Mouse (Mus musculus): ENCODE data around the gene Zfp408.
"Not testable (repeated sequence)": the region's sequence is repeated elsewhere in the genome, so short reads cannot be mapped to it uniquely, and the experiment has no call there.

The Zfp408 gene

DNA sequence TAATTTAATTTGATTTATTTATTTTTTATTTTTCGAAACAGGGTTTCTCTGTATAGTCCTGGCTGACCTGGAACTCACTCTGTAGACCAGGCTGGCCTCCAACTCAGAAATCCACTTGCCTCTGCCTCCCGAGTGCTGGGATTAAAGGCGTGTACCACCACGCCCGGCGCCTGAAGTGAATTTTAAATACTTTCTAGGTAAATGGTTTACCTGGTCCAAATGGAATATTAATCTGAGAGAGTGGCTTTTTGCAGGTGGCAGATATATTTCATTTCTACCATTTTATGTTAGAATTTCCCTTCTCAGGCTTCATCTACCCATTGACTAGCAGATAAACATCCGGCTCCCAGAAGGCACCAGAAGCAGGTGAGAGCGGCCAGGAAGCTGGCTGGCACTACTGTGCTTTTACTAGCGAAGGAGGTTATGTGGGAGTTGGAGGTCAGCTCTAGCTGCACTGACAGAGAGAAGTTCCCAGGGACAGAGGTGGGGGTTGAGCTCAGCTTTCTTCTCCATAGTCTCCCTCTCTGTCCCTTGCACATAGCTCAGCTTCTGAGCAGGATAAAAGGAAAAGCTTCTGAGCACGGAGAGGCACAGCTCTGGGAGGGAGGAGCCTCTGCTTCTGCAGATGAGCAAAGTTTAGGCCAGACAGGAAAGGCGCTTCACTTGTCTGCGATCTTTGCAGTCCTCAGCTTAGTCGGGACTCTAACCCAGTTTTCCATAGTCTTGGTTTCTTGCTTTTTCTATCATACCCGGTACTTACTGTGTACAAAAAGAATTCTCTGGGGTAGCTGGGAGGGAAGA lies 2.1 kb upstream of the Zfp408 start:
- DNase-seq (ENCODE audit: low read depth in 2 of 2, low spot score in 2 of 2): no peak

DNA sequence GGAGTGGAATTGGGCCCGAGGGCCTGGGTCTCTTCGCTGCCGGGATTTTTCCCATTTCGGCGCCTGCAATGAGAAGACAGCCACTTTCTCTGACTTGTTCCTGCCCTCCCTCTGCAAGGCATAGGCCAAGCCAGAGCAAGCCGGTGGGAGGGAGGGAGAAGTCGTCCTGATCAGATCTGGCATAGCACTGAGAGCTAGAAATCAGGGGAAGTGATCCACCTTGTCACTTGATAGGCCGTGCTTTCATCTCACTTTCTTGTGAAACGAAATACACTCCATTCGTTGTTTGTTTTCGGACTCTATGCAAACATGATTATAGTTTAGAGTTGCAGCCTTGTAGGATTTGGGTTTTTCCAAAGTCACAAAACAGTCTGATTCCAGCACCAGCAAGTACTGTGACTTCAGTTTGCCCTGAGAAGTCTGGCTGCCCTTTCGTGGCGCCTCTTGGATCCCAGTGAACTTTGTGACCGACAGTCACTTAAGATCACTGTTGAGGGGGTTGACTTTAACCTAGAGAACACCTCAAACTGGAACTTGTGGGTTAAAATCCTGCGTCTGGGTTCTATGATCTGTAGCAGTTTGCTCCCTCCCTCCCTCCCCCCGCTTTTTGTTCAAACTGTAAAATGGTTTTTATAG lies 887 bp upstream of the Zfp408 start:
- no peak for DNase-seq (ENCODE audit: low read depth in 2 of 2, low spot score in 2 of 2)

- DNase-seq (ENCODE audit: low read depth in 2 of 2, low spot score in 2 of 2): no peak
These were observed 439 bp downstream of the Zfp408 start for GRCm38 (mm10) chr2:91649152-91649551.

- DNase-seq (ENCODE audit: low read depth in 2 of 2, low spot score in 2 of 2): peak; percentile 55 to 72
These were observed 2.9 kb downstream of the Zfp408 start for GRCm38 (mm10) chr2:91646733-91647132.

DNA sequence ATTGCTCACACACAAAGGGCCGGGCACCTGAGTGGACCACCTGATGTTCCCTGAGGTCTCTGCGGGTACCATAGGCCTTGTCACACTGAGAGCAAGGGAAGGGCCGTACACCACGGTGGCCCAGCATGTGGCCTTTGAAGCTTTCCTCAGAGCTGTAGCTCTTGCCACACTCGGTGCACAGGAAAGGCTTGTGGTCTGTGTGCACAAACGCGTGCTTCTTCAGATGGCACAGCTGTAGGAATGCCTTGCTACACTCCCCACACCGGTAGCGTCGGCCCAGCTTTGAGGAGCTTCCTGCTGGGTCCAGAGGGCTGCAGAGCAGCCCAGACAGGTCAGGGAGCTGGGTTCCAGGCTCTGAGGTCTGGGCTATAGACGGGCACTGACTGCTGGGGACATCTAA lies 3.8 kb downstream of the Zfp408 start:
- peak; percentile 45 to 48 for DNase-seq (ENCODE audit: low read depth in 2 of 2, low spot score in 2 of 2)

- no peak for DNase-seq (ENCODE audit: low read depth in 2 of 2, low spot score in 2 of 2)
These were observed 4.2 kb downstream of the Zfp408 start for GRCm38 (mm10) chr2:91645354-91645753.

DNA sequence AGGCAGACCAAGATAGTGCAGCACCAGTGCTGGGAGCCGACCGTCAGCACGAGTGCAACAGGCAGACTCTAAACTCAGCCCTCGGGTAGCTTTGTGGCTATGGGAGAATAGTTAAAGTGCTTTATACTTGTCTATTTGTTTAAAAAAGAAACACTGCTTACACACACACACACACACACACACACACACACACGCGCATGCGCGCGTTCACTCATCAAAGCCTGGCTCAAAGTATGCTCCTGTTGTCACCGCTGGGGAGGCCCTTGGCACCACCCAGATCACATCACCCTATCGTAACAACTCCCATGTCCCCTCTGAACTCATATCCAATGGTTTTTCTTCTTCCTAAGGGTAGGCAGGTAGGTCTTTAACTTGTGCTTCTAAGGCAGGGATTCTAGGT lies 5.6 kb downstream of the Zfp408 start:
- DNase-seq (ENCODE audit: low read depth in 2 of 2, low spot score in 2 of 2): no peak

DNA sequence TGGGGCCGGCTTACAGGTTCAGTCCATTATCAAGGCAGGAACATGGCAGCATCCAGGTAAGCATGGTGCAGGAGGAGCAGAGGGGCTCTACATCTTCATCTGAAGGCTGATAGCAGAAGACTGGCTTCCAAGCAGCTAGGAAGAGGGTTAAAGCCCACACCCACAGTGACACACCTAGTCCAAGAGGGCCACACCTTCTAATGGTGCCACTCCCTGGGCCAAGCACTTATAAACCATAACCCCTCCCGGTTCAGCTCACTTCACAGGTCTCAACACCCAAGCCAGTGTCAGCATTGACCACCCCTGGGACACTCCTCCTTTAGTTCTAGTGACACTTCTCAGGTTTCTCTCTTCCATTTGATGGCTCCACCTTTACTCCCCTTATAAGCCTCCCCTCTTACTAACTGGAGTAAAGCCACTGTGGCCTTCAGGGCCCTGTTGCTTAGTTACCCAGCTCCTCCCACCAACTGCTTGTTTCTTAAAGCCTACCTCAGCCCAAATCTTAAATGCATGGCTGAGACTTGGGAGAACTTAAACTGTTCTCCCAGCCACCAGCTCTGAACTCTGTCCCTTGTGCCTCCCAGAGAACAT lies 6.7 kb downstream of the Zfp408 start:
- no peak for DNase-seq (ENCODE audit: low read depth in 2 of 2, low spot score in 2 of 2)

DNA sequence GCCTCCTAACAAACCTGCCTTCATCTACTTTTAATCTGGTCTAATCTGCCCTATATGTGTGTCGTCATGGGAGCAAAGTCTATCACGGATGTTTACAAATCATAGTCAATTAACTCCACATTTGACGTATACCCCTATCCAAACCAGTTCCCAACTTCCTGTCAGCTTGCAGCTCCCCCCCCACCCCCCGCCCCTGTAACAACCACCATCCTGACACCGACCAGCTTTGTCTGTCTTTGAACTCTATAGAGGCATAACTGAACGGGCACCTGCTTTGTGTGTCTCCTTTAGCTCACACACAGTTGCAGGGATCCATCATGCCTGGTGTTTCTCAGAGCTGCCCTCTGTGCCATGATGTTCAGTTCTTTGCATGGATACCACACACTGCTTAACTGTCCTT lies 10.7 kb downstream of the Zfp408 start:
- DNase-seq (ENCODE audit: low read depth in 2 of 2, low spot score in 2 of 2): no peak

DNA sequence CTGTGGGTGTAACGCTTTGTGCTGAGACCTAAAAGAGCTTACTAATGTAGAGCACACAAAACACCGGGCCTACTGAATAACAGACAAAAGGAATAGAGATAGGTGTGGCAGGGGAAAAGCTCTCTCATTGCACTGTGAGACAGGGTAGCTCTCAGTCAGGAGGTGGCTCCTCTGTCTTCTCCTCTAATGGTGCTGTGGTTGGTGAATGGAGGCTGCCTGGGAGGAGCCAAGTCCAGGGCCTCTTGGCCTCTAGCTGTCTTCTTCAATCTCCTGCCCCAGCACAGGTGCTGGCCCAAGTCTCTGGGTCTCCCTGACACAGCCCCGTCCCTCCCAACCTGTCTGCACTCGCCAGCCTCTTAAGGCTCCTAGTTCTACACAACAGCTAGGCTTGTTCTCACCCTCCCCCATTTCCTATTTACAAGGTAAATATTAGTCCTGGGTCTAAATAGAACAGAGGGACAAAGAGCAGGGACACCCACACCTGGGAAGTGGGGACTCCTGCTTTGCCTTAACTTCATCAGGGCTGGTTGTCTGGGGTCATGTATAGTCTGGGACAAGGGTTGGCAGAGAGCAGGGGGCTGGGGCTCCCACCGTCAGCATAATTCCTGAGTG lies 12.8 kb downstream of the Zfp408 start:
- DNase-seq (ENCODE audit: low read depth in 2 of 2, low spot score in 2 of 2): no peak

- DNase-seq (ENCODE audit: low read depth in 2 of 2, low spot score in 2 of 2): no peak
These were observed 13.4 kb downstream of the Zfp408 start, which contains the start of gene F2 for GRCm38 (mm10) chr2:91636229-91636628. Gene F2 (minus strand): TSS chr2:91636414.

DNA sequence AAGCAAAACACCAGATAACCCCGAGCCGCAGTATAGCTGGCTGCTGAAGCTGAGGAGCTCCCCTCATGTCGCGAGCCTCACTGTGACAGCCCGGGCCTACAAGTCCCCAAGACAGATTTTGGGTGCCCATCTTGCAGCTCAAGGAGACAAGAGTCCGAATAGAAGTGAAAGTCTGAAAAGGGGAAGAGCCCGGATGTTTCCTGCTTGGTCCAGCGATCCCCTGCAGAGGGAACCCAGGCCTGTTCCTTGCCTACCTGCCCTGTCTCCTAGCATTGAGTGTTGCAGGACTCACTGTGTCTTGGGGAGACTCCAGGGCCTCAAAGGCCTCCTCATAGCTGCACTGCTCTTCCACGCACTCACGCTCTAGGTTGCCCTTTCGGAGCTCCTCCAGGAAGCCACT lies 14.1 kb downstream of the Zfp408 start:
- no peak for DNase-seq (ENCODE audit: low read depth in 2 of 2, low spot score in 2 of 2)

DNA sequence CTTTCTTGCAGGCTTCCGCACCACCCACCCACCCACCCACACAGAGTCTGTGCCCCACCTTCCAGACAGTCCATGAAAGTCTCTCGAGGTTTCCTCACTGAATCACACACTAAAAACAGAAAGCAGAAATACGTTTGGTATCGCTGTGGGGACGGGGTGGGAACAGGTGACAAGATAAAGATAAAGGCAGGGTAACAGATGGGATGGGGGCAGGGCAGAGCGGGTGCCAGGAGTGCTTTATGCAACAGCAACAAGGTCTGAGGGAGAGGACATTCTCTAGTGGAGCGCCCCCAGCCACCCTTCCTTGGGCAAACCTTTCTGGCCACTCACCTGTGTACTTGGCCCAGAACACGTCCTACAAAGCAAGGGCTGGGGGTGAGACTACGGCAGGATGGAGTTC lies 14.8 kb downstream of the Zfp408 start:
- DNase-seq (ENCODE audit: low read depth in 2 of 2, low spot score in 2 of 2): no peak

GRCm38 (mm10) chr2:91633334-91633977 lies 16.1 kb downstream of the Zfp408 start:
- no peak for DNase-seq (ENCODE audit: low read depth in 2 of 2, low spot score in 2 of 2)

DNA sequence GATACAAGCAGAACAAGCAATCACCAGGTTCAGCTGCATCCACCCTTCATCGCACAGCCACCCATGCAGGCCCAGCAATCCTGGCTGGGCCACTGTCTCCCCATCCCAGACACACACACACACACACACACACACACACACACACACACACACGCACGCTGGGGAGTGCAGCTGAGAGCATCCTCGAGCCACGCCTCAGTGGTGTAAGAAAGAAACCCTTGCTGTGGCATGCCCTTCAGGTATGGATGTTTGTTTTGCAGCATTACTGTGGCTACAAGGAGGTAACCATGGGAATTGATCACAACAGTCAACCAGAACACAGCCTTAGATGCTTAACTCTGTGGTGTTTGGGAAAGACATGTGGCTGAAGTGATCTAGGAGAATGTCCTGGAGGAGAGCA lies 17.3 kb downstream of the Zfp408 start:
- DNase-seq (ENCODE audit: low read depth in 2 of 2, low spot score in 2 of 2): no peak

GRCm38 (mm10) chr2:91631826-91632225 lies 17.8 kb downstream of the Zfp408 start:
- DNase-seq (ENCODE audit: low read depth in 2 of 2, low spot score in 2 of 2): no peak

DNA sequence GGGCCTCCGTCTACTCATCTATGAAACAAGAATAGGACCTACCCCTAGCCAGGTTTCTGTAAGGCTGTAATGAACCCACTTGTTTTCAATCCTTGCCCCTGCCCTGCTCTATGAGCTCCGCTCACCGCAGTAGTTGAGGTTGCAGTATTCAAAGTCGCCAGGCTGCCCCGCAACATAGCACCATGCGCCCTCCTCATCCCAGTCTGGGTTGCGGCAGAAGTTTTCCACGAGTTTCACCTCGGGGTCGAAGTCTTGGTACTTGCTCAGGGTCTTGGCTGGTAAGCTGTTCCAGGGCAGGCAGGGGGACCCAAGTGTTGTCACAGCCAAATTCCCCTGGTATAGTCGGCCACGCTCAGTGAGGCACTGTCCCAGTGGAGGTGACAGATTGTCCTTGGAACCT lies 19.2 kb downstream of the Zfp408 start:
- no peak for DNase-seq (ENCODE audit: low read depth in 2 of 2, low spot score in 2 of 2)

GRCm38 (mm10) chr2:91629682-91630081 lies 19.9 kb downstream of the Zfp408 start:
- DNase-seq (ENCODE audit: low read depth in 2 of 2, low spot score in 2 of 2): no peak

GRCm38 (mm10) chr2:91628171-91628570 lies 21.4 kb downstream of the Zfp408 start:
- no peak for DNase-seq (ENCODE audit: low read depth in 2 of 2, low spot score in 2 of 2)

- no peak for DNase-seq (ENCODE audit: low read depth in 2 of 2, low spot score in 2 of 2)
These were observed 22.1 kb downstream of the Zfp408 start for GRCm38 (mm10) chr2:91627486-91627885.

DNA sequence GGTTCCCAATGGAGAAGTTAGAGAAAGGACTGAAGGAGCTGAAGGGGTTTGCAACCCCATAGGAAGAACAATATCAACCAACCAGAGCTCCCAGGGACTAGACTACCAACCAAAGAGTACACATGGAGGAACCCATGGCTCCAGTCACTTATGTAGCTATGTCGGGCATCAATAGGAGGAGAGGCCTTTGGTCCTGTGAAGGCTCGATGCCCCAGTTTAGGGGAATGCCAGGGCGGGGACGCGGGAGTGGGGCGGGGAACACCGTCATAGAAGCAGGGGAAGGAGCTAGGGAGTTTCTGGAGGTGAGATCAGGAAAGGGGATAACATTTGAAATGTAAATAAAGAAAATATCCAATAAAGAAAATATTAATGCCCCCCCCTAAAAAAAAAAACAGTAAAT lies 26.2 kb downstream of the Zfp408 start:
- not testable (repeated sequence) for DNase-seq (ENCODE audit: low read depth in 2 of 2, low spot score in 2 of 2)

All from CD8-positive naive resting alpha-beta T cell, adult 2 months (primary cell).